Mouse (Mus musculus) ES-Bruce4 (cell line): ENCODE data around the gene Fam192a. TPM values are rescaled to one million over a fixed set of nuclear protein-coding genes. Genes with fewer than 3 reads are reported as not detected.

ENCODE experiments used
- H3K27ac ChIP-seq: 2 replicates; pipeline ENCODE4 v1.5.1; 2012; ENCODE audit warnings: low read length, inconsistent platforms; ENCODE audit not compliant: insufficient read depth
- H3K27me3 ChIP-seq: 2 replicates; pipeline ENCODE4 v1.6.1; 2012; ENCODE audit warnings: mild to moderate bottlenecking, low read length, inconsistent platforms; ENCODE audit not compliant: control insufficient read depth, poor library complexity, insufficient read depth, severe bottlenecking
- H3K36me3 ChIP-seq: 2 replicates; pipeline ENCODE4 v1.6.1; 2012; ENCODE audit warnings: inconsistent platforms, mild to moderate bottlenecking, low read length, moderate library complexity; ENCODE audit not compliant: control insufficient read depth, poor library complexity, insufficient read depth, severe bottlenecking
- H3K4me1 ChIP-seq: one replicate; pipeline ENCODE4 v1.8.1; 2011; ENCODE audit warnings: low read length; ENCODE audit not compliant: control insufficient read depth, insufficient read depth
- H3K4me3 ChIP-seq: 2 replicates; pipeline ENCODE4 v1.5.1; 2011; ENCODE audit warnings: low read depth, mild to moderate bottlenecking, low read length
- H3K9ac ChIP-seq: 2 replicates; pipeline ENCODE4 v1.6.1; 2012; ENCODE audit warnings: low read depth, mild to moderate bottlenecking, inconsistent platforms; ENCODE audit not compliant: poor library complexity, severe bottlenecking
- H3K9me3 ChIP-seq: replicated peaks from 2 replicates; pipeline ENCODE4 v1.6.1; 2012; ENCODE audit warnings: mild to moderate bottlenecking, low read length, inconsistent platforms; ENCODE audit not compliant: control insufficient read depth, poor library complexity, insufficient read depth, severe bottlenecking
- CTCF ChIP-seq: IDR thresholded peaks from one replicate; pipeline ENCODE4 v1.8.1; 2011; ENCODE audit warnings: low read depth, low read length
- EP300 ChIP-seq: IDR thresholded peaks from 2 replicates; pipeline ENCODE4 v1.6.1; 2011; ENCODE audit warnings: low read depth, low read length; ENCODE audit not compliant: insufficient read depth
- POLR2A ChIP-seq: IDR thresholded peaks from one replicate; pipeline ENCODE4 v1.8.1; 2011; ENCODE audit warnings: low read length; ENCODE audit not compliant: insufficient read depth
- polyA plus RNA-seq: library from polyadenylated mRNA; stranded (reverse); fragments of >200 nt; gene quantifications from 2 replicates; pipeline ENCODE4 v1.2.4, GENCODE M21; 2011; ENCODE audit warnings: low read depth; ENCODE audit not compliant: missing spikeins, insufficient read depth, insufficient read length

The Fam192a gene
- polyA plus RNA-seq, 1 experiment: 93.9 TPM

- Histone ChIP-seq H3K36me3 (no peaks in the 10 kb centered on the region), H3K9ac (no peak overlapping the region), H3K4me1 (no peaks in the 10 kb centered on the region), H3K9me3 (no peaks in the 10 kb centered on the region), H3K4me3 (no peak overlapping the region), H3K27ac (no peak overlapping the region), H3K27me3 (no peaks in the 10 kb centered on the region)
- TF ChIP-seq CTCF (no peak), POLR2A (no peak), EP300 (no peak)
Measured at GRCm38 (mm10) chr8:94567159-94567849, 34.5 kb downstream of the Fam192a start.

GRCm38 (mm10) chr8:94566446-94567158 lies 35.2 kb downstream of the Fam192a start:
- Histone ChIP-seq H3K4me3 (no peak overlapping the region), H3K9me3 (no peaks in the 10 kb centered on the region), H3K36me3 (no peaks in the 10 kb centered on the region), H3K9ac (no peak overlapping the region), H3K4me1 (no peaks in the 10 kb centered on the region), H3K27ac (no peak overlapping the region), H3K27me3 (no peaks in the 10 kb centered on the region)
- TF ChIP-seq POLR2A: no peak
- no peak for TF ChIP-seq EP300
- no peak for TF ChIP-seq CTCF

- H3K4me1 ChIP-seq: no peaks in the 10 kb centered on the region
- TF ChIP-seq EP300 (no peak), CTCF (no peak), POLR2A (no peak)
- H3K9me3 ChIP-seq: no peaks in the 10 kb centered on the region
- no peak overlapping the region for H3K4me3 ChIP-seq
- H3K27ac ChIP-seq: no peak overlapping the region
- no peak overlapping the region for H3K9ac ChIP-seq
- no peaks in the 10 kb centered on the region for H3K36me3 ChIP-seq
- H3K27me3 ChIP-seq: no peaks in the 10 kb centered on the region
Measured at GRCm38 (mm10) chr8:94566033-94566432, 35.8 kb downstream of the Fam192a start.

- Histone ChIP-seq H3K4me3 (no peak overlapping the region), H3K4me1 (no peaks in the 10 kb centered on the region), H3K9ac (no peak overlapping the region), H3K27me3 (no peaks in the 10 kb centered on the region), H3K27ac (no peak overlapping the region), H3K9me3 (no peaks in the 10 kb centered on the region), H3K36me3 (no peaks in the 10 kb centered on the region)
- TF ChIP-seq EP300 (no peak), CTCF (no peak), POLR2A (no peak)
Measured at GRCm38 (mm10) chr8:94564421-94564820, 37.4 kb downstream of the Fam192a start.

GRCm38 (mm10) chr8:94561256-94561655 lies 40.5 kb downstream of the Fam192a start:
- no peak overlapping the region for H3K27ac ChIP-seq
- TF ChIP-seq POLR2A (no peak), CTCF (no peak), EP300 (no peak)

GRCm38 (mm10) chr8:94557281-94557680 lies 44.5 kb downstream of the Fam192a start:
- no peak for TF ChIP-seq EP300
- no peak for TF ChIP-seq POLR2A
- TF ChIP-seq CTCF: no peak
- H3K27me3 ChIP-seq: no peaks in the 10 kb centered on the region

More at GRCm38 (mm10) chr8:94561256-94561655, 40.5 kb downstream of the Fam192a start:
- Histone ChIP-seq H3K4me3 (no peak overlapping the region), H3K9me3 (no peaks in the 10 kb centered on the region), H3K27me3 (no peaks in the 10 kb centered on the region), H3K4me1 (no peaks in the 10 kb centered on the region), H3K36me3 (no peaks in the 10 kb centered on the region), H3K9ac (no peak overlapping the region)

More at GRCm38 (mm10) chr8:94557281-94557680, 44.5 kb downstream of the Fam192a start:
- Histone ChIP-seq H3K27ac (no peak overlapping the region), H3K36me3 (no peaks in the 10 kb centered on the region), H3K9me3 (no peaks in the 10 kb centered on the region), H3K4me1 (no peaks in the 10 kb centered on the region), H3K9ac (no peak overlapping the region), H3K4me3 (no peak overlapping the region)
